Mouse (Mus musculus): ENCODE measurements around the gene Aktip. TPM values are rescaled to one million over a fixed set of nuclear protein-coding genes. Genes with fewer than 3 reads are reported as not detected.
A peak's percentile ranks its signal among the peaks of the same experiment; 100 is the strongest.

The Aktip gene
- polyA plus RNA-seq, 1 experiment from 2014 or later = 75.7 TPM

DNA sequence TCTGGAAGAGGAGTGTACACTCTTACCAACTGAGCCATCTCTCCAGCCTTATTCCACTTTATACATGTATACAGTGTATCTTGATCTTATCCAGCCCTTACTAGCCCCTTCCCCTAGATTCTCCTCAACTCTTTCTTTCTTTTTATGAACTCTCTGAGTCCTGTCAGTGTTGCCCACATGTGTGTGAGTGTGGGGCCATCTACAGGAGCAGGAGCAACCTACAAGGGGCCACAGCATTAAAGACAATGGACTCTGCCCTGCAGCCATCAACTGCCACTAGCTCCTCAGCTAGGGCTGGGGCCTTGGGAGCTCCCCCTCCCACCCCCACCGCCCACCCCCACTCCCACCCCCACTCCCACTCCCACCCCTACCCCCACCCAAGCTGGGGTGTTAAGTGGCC lies 22.1 kb downstream of the Aktip start:
- Histone ChIP-seq H3K27me3 (ENCODE audit: poor library complexity, severe bottlenecking) (peaks cover 9% of the 10 kb centered on the region; the same call in 1 of the 2 replicates), H3K27ac (no peak overlapping the region), H3K4me1 (peaks cover 5% of the 10 kb centered on the region; the same call in 1 of the 2 replicates), H3K4me3 (no peak overlapping the region), H3K36me3 (replicated peaks) (no peaks in the 10 kb centered on the region), H3K9me3 (no peaks in the 10 kb centered on the region)
- no peak for DNase-seq (ENCODE audit: extremely low spot score, low spot score)
- 54% methylated on average over 1 of the region's 1 CpGs for WGBS

DNA sequence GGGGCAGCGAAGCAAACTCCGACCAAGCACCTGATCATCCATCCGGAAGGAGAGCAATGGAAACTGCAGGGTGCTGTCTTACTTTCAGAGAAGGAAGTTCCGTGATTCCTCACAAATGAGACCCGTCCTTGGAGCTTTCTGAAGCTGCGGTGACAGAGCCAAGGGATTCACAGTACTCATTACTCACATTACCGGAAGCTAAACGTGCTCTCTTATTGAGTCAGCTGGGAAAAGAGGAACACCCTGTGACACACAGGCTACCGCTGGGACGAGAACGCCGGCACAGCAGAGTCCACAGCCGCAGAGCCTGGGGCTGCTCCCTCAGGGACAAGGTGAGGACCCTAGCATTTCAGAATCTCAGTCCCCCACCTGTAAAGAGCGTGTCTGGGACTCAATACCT lies 23.6 kb downstream of the Aktip start:
- Histone ChIP-seq H3K27ac (no peak overlapping the region), H3K4me1 (peaks cover 18% of the 10 kb centered on the region), H3K27me3 (ENCODE audit: poor library complexity, severe bottlenecking) (peaks cover 11% of the 10 kb centered on the region; the same call in 1 of the 2 replicates), H3K9me3 (no peaks in the 10 kb centered on the region), H3K36me3 (replicated peaks) (no peaks in the 10 kb centered on the region), H3K4me3 (no peak overlapping the region)
- WGBS = 72% methylated on average over 14 of the region's 14 CpGs
- DNase-seq (ENCODE audit: extremely low spot score, low spot score) = no peak

DNA sequence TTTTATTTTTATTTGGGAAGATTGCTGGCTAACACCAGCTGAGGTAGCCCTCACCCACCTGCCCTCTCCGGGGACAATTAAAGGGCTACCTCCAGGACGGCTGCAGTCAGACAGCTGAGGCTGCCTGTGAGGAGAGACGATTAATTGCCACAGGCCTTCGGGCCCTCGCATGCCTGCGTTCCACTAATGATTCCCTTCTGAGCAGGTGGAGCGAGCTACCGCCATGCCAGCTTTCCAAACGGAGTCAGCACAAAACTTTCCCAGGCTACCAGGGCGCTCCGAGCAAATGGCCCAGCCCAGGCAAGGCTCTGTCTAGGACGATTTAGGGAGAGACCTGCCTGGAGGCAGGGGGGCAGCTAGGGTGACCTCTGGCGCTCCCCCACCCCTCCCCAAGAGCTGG lies 28.2 kb downstream of the Aktip start:
- H3K27ac ChIP-seq = peak overlapping the region; percentile 69
- DNase-seq (ENCODE audit: extremely low spot score, low spot score) = no peak
- WGBS = 66% methylated on average over 13 of the region's 13 CpGs

DNA sequence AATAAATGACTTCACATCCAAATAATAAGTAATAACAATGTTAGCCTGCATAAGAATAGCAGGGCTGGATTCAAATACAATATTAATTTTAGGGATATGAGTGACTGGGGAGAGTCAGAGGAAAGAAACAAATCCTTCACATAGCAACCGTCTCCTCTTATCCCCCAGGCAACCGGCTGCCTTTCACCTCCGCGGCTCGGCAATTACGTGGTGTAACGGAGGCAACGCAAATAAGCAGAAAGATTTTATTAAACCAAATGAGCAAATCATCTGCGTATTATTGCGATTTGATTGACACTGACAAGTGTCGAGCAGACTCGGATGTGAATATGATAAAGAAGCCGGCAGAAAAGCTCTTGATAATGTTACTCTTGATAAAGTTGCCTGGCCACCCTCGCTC lies 28.9 kb downstream of the Aktip start:
- Histone ChIP-seq H3K9me3 (no peaks in the 10 kb centered on the region), H3K4me3 (peak overlapping the region; percentile 4; the same call in 1 of the 2 replicates), H3K36me3 (replicated peaks) (no peaks in the 10 kb centered on the region), H3K27me3 (ENCODE audit: poor library complexity, severe bottlenecking) (peaks cover 11% of the 10 kb centered on the region; the same call in 1 of the 2 replicates), H3K4me1 (peaks cover 27% of the 10 kb centered on the region), H3K27ac (no peak overlapping the region)
- 65% methylated on average over 14 of the region's 14 CpGs for WGBS
- peak; percentile 27 for DNase-seq (ENCODE audit: extremely low spot score, low spot score)

More for the DNA sequence above, 28.2 kb downstream of the Aktip start:
- H3K4me3 ChIP-seq = no peak overlapping the region
- peaks cover 33% of the 10 kb centered on the region for H3K4me1 ChIP-seq
- no peaks in the 10 kb centered on the region for H3K36me3 ChIP-seq (replicated peaks)
- peaks cover 11% of the 10 kb centered on the region; the same call in 1 of the 2 replicates for H3K27me3 ChIP-seq (ENCODE audit: poor library complexity, severe bottlenecking)
- H3K9me3 ChIP-seq = no peaks in the 10 kb centered on the region

DNA sequence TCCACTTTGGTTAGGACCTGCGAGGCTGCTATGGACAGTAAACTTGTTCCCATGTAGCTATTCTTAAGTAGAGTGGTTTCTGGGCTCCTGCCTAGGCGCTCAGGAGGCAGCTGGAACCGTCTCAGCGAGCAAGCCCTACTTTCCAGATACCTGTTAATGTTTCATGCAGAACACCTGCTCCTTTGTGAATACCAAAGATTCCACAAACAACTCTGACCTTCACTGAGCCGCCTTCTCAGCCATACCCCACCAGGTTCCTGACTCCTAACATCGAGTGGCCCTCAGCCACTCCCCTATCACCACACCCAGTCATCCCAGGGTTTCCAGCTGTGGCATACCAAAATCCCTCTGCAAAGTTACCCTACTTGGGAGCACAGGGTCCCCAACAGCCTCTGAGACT lies 29.6 kb downstream of the Aktip start:
- 83% methylated on average over 6 of the region's 6 CpGs for WGBS
- no peak for DNase-seq (ENCODE audit: extremely low spot score, low spot score)
- H3K4me3 ChIP-seq = no peak overlapping the region
- H3K27ac ChIP-seq = peak overlapping the region; percentile 16; the same call in 1 of the 2 replicates
- no peaks in the 10 kb centered on the region for H3K9me3 ChIP-seq
- H3K27me3 ChIP-seq (ENCODE audit: poor library complexity, severe bottlenecking) = peaks cover 11% of the 10 kb centered on the region; the same call in 1 of the 2 replicates
- H3K4me1 ChIP-seq = peaks cover 27% of the 10 kb centered on the region
- H3K36me3 ChIP-seq (replicated peaks) = no peaks in the 10 kb centered on the region

DNA sequence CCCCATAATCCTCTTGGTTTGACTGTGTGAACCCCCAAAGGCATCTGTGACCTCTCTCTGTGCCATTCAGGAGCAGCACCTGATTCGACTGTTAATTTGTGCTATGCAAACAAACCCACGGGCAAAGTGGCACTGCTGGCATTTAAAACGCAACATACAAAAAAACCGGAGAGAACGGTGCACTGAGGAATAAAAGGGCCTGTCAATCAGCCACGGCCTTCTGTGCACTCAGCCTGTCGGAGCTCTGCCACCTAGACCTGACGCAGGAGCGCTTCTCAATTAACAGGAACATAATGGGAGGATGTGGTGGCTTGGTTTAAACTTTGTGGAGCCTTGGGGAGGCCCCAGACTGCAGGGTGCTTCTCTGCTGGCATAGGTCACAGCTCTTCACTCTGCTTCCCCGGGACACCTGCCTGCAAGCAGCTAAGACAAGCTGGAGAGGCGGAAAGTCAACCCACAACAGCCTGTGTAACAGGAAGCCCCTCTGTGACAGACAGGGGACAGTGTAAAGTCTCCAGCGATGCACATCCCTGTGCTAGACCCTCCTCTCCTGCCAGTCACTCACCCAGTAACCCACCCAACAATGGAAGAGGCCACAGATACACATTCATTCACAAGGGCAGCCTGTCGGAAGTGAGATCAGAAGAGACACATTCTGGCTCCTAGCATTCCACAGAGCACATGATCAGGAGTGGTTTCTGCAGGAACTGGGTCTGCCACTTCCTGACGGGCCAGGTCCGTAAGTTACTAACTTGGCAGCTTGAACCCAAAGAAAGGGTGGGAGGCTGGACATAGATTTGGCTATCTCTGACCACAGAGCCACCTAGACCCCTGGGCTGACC lies 39.6 kb downstream of the Aktip start:
- WGBS = 48% methylated on average over 15 of the region's 15 CpGs
- DNase-seq (ENCODE audit: extremely low spot score, low spot score) = no peak
- H3K4me1 ChIP-seq = peaks cover 13% of the 10 kb centered on the region
- peak overlapping the region; percentile 42; the same call in 1 of the 2 replicates for H3K27ac ChIP-seq
- no peaks in the 10 kb centered on the region for H3K36me3 ChIP-seq (replicated peaks)
- H3K4me3 ChIP-seq = no peak overlapping the region
- no peaks in the 10 kb centered on the region; the same call in 1 of the 2 replicates for H3K9me3 ChIP-seq
- no peaks in the 10 kb centered on the region for H3K27me3 ChIP-seq (ENCODE audit: poor library complexity, severe bottlenecking)

DNA sequence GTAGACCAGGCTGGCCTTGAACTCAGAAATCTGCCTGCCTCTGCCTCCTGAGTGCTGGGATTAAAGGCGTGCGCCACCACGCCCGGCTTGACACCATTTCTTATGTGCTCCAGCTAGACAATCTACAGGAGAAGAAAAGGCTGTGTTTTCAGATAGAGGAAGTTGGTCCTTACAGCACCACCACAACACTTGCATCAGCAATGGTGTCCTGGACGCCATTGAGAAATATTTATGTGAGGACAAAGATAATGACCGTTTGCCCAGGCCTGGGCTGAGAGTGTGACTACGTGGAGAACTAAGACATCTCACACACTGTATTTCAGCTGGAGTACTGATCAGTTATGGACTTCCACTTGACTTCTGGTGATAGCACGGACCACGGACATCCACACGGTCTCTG lies 41.2 kb downstream of the Aktip start:
- H3K4me1 ChIP-seq = peaks cover 13% of the 10 kb centered on the region
- no peaks in the 10 kb centered on the region for H3K27me3 ChIP-seq (ENCODE audit: poor library complexity, severe bottlenecking)
- WGBS = 95% methylated on average over 10 of the region's 10 CpGs

DNA sequence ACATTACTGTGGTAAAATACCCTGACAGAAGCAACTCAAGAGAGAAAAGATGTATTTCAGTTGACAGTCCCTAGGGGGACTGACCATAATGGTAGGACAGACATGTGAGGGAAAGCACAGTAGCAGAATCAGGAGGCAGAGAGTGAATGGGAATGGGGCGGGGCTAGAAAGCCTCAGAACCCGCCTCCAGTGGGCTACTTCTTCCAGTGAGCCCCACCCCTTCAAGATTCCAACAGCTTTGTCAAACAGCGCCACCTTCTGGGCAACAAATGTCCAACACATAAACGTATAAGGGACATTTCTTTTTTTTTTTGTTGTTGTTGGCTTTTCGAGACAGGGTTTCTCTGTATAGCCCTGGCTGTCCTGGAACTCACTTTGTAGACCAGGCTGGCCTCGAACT lies 45.2 kb downstream of the Aktip start:
- Histone ChIP-seq H3K27me3 (ENCODE audit: poor library complexity, severe bottlenecking) (no peaks in the 10 kb centered on the region), H3K27ac (no peak overlapping the region), H3K4me3 (no peak overlapping the region), H3K9me3 (peaks cover 4% of the 10 kb centered on the region), H3K4me1 (peaks cover 1% of the 10 kb centered on the region), H3K36me3 (replicated peaks) (no peaks in the 10 kb centered on the region)
- WGBS = 39% methylated on average over 6 of the region's 6 CpGs
- no peak for DNase-seq (ENCODE audit: extremely low spot score, low spot score)

More for the DNA sequence above, 41.2 kb downstream of the Aktip start:
- Histone ChIP-seq H3K27ac (no peak overlapping the region), H3K4me3 (no peak overlapping the region), H3K36me3 (replicated peaks) (no peaks in the 10 kb centered on the region), H3K9me3 (peaks cover 4% of the 10 kb centered on the region)
- DNase-seq (ENCODE audit: extremely low spot score, low spot score) = no peak

DNA sequence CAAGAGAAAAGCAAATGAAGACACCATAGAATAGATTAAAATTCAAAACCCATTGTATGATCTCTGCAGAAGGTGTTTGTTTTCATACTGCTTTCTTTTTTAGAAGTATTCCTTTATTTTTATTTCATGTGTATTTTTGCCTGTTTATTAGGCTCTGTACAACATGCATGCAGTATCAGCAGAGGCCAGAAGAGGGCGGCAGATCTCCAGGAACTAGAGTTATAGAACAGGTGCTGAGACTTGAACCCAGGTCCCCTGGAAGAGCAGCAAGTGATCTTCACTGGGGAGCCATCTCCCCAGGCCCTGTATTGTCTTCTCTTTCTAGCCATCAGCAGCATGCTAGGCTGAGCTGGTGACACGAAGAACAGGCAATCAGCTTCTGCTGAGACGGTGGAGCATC lies 45.9 kb downstream of the Aktip start:
- DNase-seq (ENCODE audit: extremely low spot score, low spot score) = no peak
- H3K9me3 ChIP-seq = peaks cover 4% of the 10 kb centered on the region
- H3K27me3 ChIP-seq (ENCODE audit: poor library complexity, severe bottlenecking) = no peaks in the 10 kb centered on the region
- H3K27ac ChIP-seq = no peak overlapping the region
- H3K4me3 ChIP-seq = no peak overlapping the region
- H3K4me1 ChIP-seq = no peaks in the 10 kb centered on the region
- H3K36me3 ChIP-seq (replicated peaks) = no peaks in the 10 kb centered on the region
- WGBS = 79% methylated on average over 3 of the region's 3 CpGs

DNA sequence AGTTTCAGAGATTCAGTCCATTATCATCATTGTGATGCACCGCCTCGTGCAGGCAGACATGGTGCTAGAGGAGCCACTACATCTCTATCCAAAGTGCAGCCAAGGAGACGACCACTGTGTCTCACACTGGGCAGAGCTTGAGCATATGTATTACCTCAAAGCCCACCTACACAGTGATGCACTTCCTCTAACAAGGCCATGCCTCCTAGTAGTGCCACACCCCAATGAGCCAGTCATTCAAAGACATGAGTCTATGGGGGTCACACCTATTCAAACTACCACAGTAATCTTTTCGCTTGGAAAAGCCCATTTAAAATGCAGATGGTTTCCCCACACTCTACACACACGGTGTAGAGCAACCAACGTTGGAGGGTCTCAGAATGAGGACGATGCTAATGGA lies 48.2 kb downstream of the Aktip start:
- no peaks in the 10 kb centered on the region for H3K27me3 ChIP-seq (ENCODE audit: poor library complexity, severe bottlenecking)
- H3K4me3 ChIP-seq = no peak overlapping the region
- DNase-seq (ENCODE audit: extremely low spot score, low spot score) = no peak
- H3K4me1 ChIP-seq = no peaks in the 10 kb centered on the region
- peaks cover 4% of the 10 kb centered on the region for H3K9me3 ChIP-seq
- no peaks in the 10 kb centered on the region for H3K36me3 ChIP-seq (replicated peaks)
- 92% methylated on average over 7 of the region's 7 CpGs for WGBS
- H3K27ac ChIP-seq = no peak overlapping the region

DNA sequence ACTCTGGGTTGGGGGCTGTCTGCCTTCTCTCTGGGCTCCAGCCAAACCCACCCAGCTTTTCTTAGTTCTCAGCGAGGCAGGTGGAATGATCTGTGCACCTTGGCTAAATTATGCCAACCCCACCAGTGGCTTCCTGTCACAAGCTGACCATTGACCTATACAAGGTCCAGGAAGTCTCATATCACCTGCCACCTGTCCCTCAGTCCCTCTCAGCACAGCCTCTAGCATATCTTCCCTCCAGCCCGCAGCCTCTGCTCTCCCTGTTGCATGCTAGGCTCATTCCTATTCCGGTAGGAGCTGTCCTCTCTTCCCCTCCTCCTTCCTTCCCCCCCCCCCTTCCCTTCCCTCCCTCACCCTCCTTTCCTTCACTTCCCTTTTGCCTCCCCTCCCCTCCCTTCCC lies 50.5 kb downstream of the Aktip start:
- no peak overlapping the region for H3K4me3 ChIP-seq
- no peaks in the 10 kb centered on the region for H3K4me1 ChIP-seq
- H3K27ac ChIP-seq = no peak overlapping the region

DNA sequence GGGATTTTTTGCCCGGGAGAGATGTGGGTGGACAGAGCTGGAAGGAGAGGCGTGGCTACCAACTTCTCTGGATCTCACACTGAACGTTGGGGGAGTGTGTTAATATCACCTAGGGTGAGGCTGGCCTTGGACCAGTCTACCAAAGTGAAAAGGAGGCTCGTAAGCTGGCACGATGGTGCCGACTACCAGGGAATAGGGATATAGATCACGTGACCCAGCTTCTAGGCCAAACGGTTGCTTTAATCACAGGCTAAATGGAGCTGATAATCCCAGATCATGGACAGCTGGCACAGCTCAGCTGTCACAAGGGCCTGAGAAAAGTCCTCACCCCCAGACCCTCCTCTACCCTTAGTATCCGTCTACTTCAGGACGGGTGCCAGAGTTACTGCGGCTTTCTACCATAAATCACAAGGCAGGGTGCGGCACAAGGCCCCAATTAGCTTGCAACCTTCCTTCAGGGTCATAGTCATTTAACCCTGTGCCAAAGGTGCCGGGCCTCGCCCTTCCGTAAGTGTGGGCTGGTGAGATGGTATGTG lies 51.1 kb downstream of the Aktip start:
- no peak for DNase-seq (ENCODE audit: extremely low spot score, low spot score)
- Histone ChIP-seq H3K4me3 (no peak overlapping the region), H3K36me3 (replicated peaks) (no peaks in the 10 kb centered on the region), H3K4me1 (no peaks in the 10 kb centered on the region), H3K9me3 (no peaks in the 10 kb centered on the region), H3K27ac (no peak overlapping the region), H3K27me3 (ENCODE audit: poor library complexity, severe bottlenecking) (no peaks in the 10 kb centered on the region)
- 85% methylated on average over 15 of the region's 15 CpGs for WGBS

More for the DNA sequence above, 50.5 kb downstream of the Aktip start:
- Histone ChIP-seq H3K36me3 (replicated peaks) (no peaks in the 10 kb centered on the region), H3K9me3 (peaks cover 4% of the 10 kb centered on the region), H3K27me3 (ENCODE audit: poor library complexity, severe bottlenecking) (no peaks in the 10 kb centered on the region)
- no peak for DNase-seq (ENCODE audit: extremely low spot score, low spot score)
- WGBS = 68% methylated on average over 3 of the region's 3 CpGs

DNA sequence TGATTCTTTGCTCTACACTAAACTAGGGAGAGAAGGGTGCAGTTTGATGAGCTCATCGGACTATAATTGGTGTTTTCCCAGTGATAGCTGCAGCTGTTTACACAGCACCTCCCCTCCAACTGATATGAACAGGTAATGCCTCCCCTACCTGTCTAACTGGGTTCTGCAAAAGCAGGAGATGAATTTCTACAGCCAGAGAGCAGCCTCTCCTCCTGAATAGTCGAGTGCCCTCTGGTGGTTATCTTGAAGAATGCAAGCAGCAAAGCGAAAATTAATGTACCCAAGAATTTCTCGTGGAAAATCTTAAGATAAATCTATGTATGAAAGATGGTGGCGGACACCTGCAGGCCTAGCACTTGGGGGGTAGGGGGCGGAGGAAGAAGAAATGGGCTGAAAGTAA lies 52.1 kb downstream of the Aktip start:
- no peak overlapping the region for H3K27ac ChIP-seq
- no peaks in the 10 kb centered on the region for H3K36me3 ChIP-seq (replicated peaks)
- 14% methylated on average over 6 of the region's 6 CpGs for WGBS
- H3K9me3 ChIP-seq = peaks cover 1% of the 10 kb centered on the region; the same call in 1 of the 2 replicates
- H3K4me3 ChIP-seq = no peak overlapping the region
- H3K4me1 ChIP-seq = no peaks in the 10 kb centered on the region
- H3K27me3 ChIP-seq (ENCODE audit: poor library complexity, severe bottlenecking) = no peaks in the 10 kb centered on the region
- DNase-seq (ENCODE audit: extremely low spot score, low spot score) = peak; percentile 30
